Mouse (Mus musculus) brain, embryonic 14.5 days (tissue): Measurements from ENCODE around the gene Vps37b.

ENCODE experiments used
- CTCF ChIP-seq: fragments of 200-500 bp; IDR thresholded peaks from 2 replicates; pipeline ENCODE4 v1.5.1; 2012; ENCODE audit warnings: inconsistent platforms, mild to moderate bottlenecking, moderate library complexity, borderline replicate concordance; ENCODE audit not compliant: insufficient read depth, insufficient read length; ENCODE audit errors: extremely low read depth
- POLR2A ChIP-seq: fragments of 200-500 bp; IDR thresholded peaks from 2 replicates; pipeline ENCODE4 v1.6.1; 2012; ENCODE audit warnings: mild to moderate bottlenecking, inconsistent platforms, borderline replicate concordance; ENCODE audit not compliant: poor library complexity, insufficient read depth, insufficient read length, severe bottlenecking; ENCODE audit errors: extremely low read depth

DNA sequence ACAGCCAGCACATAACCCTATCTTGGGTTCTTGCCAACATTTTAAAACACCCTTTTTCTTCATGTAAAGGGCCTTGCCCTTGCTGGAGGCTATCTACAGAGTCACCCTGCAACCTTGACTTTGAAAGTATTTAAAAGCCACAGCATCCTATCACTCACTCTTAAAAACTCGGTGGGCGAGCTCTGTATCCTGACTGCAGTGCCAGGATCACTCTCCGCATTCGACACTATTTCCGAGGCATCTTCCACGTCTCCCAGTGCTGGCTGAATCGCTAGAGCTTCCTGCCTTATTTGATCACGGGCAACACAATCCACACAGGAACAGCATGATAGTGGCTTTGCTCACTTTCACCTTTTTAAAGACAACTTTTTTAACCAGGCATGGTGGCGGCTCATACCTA lies 14.1 kb downstream of the Vps37b start:
- TF ChIP-seq POLR2A (no peak), CTCF (no peak)
